ENCODE assay signal across 10 mouse cellular contexts in the genomic region with DNA sequence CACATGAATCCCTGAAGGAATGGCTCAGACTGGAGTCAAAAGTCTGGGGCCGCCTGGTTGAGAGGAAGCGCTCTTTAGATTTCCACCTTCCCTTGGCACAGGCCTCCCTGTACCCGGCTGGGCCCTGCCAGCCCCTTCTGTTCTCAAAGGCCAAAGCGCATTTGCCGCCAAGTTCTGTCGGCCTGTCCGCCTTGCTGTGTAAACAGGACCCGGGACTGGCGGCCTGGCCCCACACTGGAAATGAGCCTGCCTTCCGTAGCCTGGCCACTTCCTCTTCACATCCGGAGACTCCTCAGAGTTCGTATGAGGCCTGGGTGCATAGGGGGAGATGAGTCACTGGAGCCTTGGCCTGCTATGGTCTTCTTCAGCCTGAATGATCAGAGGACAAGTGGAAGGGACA. TPM values are rescaled to one million over a fixed set of nuclear protein-coding genes. Genes with fewer than 3 reads are reported as not detected.
A peak's percentile ranks its signal among the peaks of the same experiment; 100 is the strongest.
DNase-seq lines count a peak whose midpoint lies in the region; TF ChIP-seq lines count a peak whose summit lies in the region.
"Had no signal": no experiment of that assay in that cellular context is flagged by ENCODE, and none has a peak within 500 bp of the region (broad histone marks: within the 10 kb centered on the region; RNA-seq: fewer than 3 reads in every experiment).

No protein-coding gene starts in this region.

- H3K9me3 ChIP-seq in embryonic facial prominence, embryonic 10.5 days = no peaks in the 10 kb centered on the region

- 70% methylated on average over 12 of the region's 12 CpGs for WGBS in embryonic facial prominence, embryonic 10.5 days
- 15% methylated on average over 12 of the region's 12 CpGs for WGBS in small intestine, adult 2 months

- no peaks in the 10 kb centered on the region for H3K36me3 ChIP-seq in embryonic facial prominence, embryonic 10.5 days (replicated peaks)
- H3K36me3 ChIP-seq in small intestine, adult 2 months (ENCODE audit: control insufficient read depth, insufficient read depth, low read length) = no peaks in the 10 kb centered on the region

- intact Hi-C loops in left cerebral cortex, postnatal 14 days (cut with DNase I) = loop anchor here (5.0 kb wide), 1 partner anchor 172 kb away; no protein-coding TSS in a partner anchor
- intact Hi-C loops in heart, postnatal 10 days (cut with DNase I) = no loop called here

- DNase-seq in left cerebral cortex, postnatal 14 days (ENCODE audit: low spot score in 2 of 2) = peak; percentile 16 to 17
- DNase-seq in left cerebral cortex, adult 9 months (ENCODE audit: low spot score in 2 of 2) = no peak
- no peak for DNase-seq in embryonic facial prominence, embryonic 10.5 days (ENCODE audit: low spot score)
- DNase-seq in heart, postnatal 10 days = peak; percentile 61 to 66
- peak; percentile 54 for DNase-seq in liver
- DNase-seq in frontal cortex, postnatal 25 days (ENCODE audit: low spot score in 2 of 2) = no peak
- DNase-seq in urinary bladder, adult 2 months (ENCODE audit: low spot score) = no peak

- TF ChIP-seq POLR2A in small intestine, adult 2 months (IDR thresholded peaks at IDR 0.05; ENCODE audit: low read depth, low read length) = no peak

- H3K4me3 ChIP-seq in embryonic facial prominence, embryonic 10.5 days = no peak overlapping the region
- no peak overlapping the region for H3K4me3 ChIP-seq in small intestine, adult 2 months (ENCODE audit: low read depth, low read length)
- H3K4me3 ChIP-seq: left cerebral cortex, adult 2 months had no signal

- peaks cover 36% of the 10 kb centered on the region for H3K4me1 ChIP-seq in embryonic facial prominence, embryonic 10.5 days
- H3K4me1 ChIP-seq in small intestine, adult 2 months (ENCODE audit: control insufficient read depth, insufficient read depth, insufficient read length, low read length) = peaks cover 34% of the 10 kb centered on the region

- H3K27ac ChIP-seq in embryonic facial prominence, embryonic 10.5 days (replicated peaks) = peak overlapping the region; percentile 70
- H3K27ac ChIP-seq in small intestine, adult 2 months (ENCODE audit: insufficient read depth, low read depth, low read length) = peak overlapping the region; percentile 38; the same call in 1 of the 2 replicates
- H3K27ac ChIP-seq: left cerebral cortex, adult 2 months had no signal

- peaks cover 21% of the 10 kb centered on the region for H3K27me3 ChIP-seq in embryonic facial prominence, embryonic 10.5 days (replicated peaks; ENCODE audit: low read depth, poor library complexity, severe bottlenecking)
- H3K27me3 ChIP-seq in small intestine, adult 2 months (ENCODE audit: control insufficient read depth, insufficient read depth, low read length) = no peaks in the 10 kb centered on the region

- TF ChIP-seq CTCF in small intestine, adult 2 months (IDR thresholded peaks at IDR 0.05; ENCODE audit: extremely low read depth, insufficient read length, insufficient replicate concordance, low read depth, low read length) = no peak

RNA-seq across cellular contexts. Expression of a gene that starts 27.9 kb away (rescaled TPM):
- not detected for total RNA-seq in left cerebral cortex, postnatal 14 days (2021)
- polyA plus RNA-seq in embryonic facial prominence, embryonic 10.5 days (2016; fragmentation: Nextera tagmentation; extraction: Ambion mirVana) = 0.11 TPM in 1 of 2 replicates, not detected in the other
- under 1 TPM in 1 of 2 experiments, not detected in 1; 0.26 TPM for total RNA-seq in heart, postnatal 10 days (2021)
- 0.17 and 0.98 TPM in 2 replicates for polyA plus RNA-seq in small intestine, adult 2 months (2012; rRNA removed)
- polyA plus RNA-seq in urinary bladder, adult 2 months (2012; rRNA removed) = 0.38 and 1.3 TPM in 2 replicates
- total RNA-seq: left cerebral cortex, adult 2 months had no signal
- polyA plus RNA-seq: spleen, adult 2 months had no signal

Comparison
In these comparisons a context has a peak if more than half of its experiments do, and no peak if none do; other contexts are left out.
1. DNase-seq: peak in left cerebral cortex, postnatal 14 days (2 of 2), heart, postnatal 10 days (2 of 2) and liver (single experiment); none in left cerebral cortex, adult 9 months (0 of 2), embryonic facial prominence, embryonic 10.5 days (single experiment), frontal cortex, postnatal 25 days (0 of 2) and urinary bladder, adult 2 months (single experiment).